8 mouse cellular contexts compared by ENCODE assay signal in genomic region chr9:58805601-58806318, GRCm38 (mm10). TPM values are rescaled to one million over a fixed set of nuclear protein-coding genes. Genes with fewer than 3 reads are reported as not detected.
DNase-seq lines count a peak whose midpoint lies in the region; ATAC-seq and TF ChIP-seq lines count a peak whose summit lies in the region.

No protein-coding gene starts in this region.

- no peak for TF ChIP-seq CTCF in cerebellum, adult 2 months (IDR thresholded peaks at IDR 0.05; ENCODE audit: borderline replicate concordance, insufficient read depth, low read depth, low read length)
- TF ChIP-seq CTCF in heart, adult 2 months (IDR thresholded peaks at IDR 0.05), result no peak

- no peaks in the 10 kb centered on the region for H3K79me2 ChIP-seq in heart, adult 2 months (replicated peaks; ENCODE audit: control insufficient read depth, insufficient read depth, low read length)

- no peak for TF ChIP-seq EP300 in heart, adult 2 months (IDR thresholded peaks at IDR 0.05; ENCODE audit: insufficient read depth, low read depth, low read length)

- no peak for TF ChIP-seq POLR2A in cerebellum, adult 2 months (IDR thresholded peaks at IDR 0.05; ENCODE audit: borderline replicate concordance, insufficient read depth, low read length)
- no peak for TF ChIP-seq POLR2A in heart, adult 2 months (IDR thresholded peaks at IDR 0.05; ENCODE audit: insufficient read depth, low read depth, low read length)

- H3K9me3 ChIP-seq in neural tube, embryonic 12.5 days, result no peaks in the 10 kb centered on the region

- WGBS in cerebellum, adult 2 months, result 22% methylated on average over 15 of the region's 15 CpGs
- WGBS in heart, adult 2 months, result 16% methylated on average over 15 of the region's 15 CpGs
- 11% methylated on average over 15 of the region's 15 CpGs for WGBS in neural tube, embryonic 12.5 days

- ATAC-seq in neural tube, embryonic 12.5 days (ENCODE audit: low FRiP score, low read depth), result no peak

- no peaks in the 10 kb centered on the region; the same call in 1 of the 2 replicates for H3K4me1 ChIP-seq in cerebellum, adult 2 months (ENCODE audit: control insufficient read depth, insufficient read depth, low read length)
- peaks cover 5% of the 10 kb centered on the region for H3K4me1 ChIP-seq in heart, adult 2 months (ENCODE audit: control insufficient read depth, insufficient read depth, low read length)
- H3K4me1 ChIP-seq in neural tube, embryonic 12.5 days, result peaks cover 4% of the 10 kb centered on the region; the same call in 1 of the 2 replicates

- intact Hi-C loops in heart, adult 2 months (cut with DNase I), result no loop called here

- DNase-seq in cerebellum, postnatal 36 days, result peak; percentile 17 to 28
- no peak for DNase-seq in cerebellum, adult 2 months
- DNase-seq in embryo, embryonic 10 days (ENCODE audit: low spot score), result peak; percentile 92
- DNase-seq in heart, adult 2 months, result peak; percentile 67 to 72
- peak; percentile 38 for DNase-seq in kidney, adult 11 months
- peak; percentile 60 to 62 for DNase-seq in lung, adult 18-20 months
- peak; percentile 59 for DNase-seq in thymus, postnatal 25 days

- H3K36me3 ChIP-seq in heart, adult 2 months (ENCODE audit: control insufficient read depth, insufficient read depth, low read length), result no peaks in the 10 kb centered on the region
- H3K36me3 ChIP-seq in neural tube, embryonic 12.5 days, result no peaks in the 10 kb centered on the region

- H3K27me3 ChIP-seq in cerebellum, adult 2 months (ENCODE audit: control insufficient read depth, insufficient read depth, low read length), result no peaks in the 10 kb centered on the region
- H3K27me3 ChIP-seq in heart, adult 2 months (ENCODE audit: control insufficient read depth, insufficient read depth, low read length), result no peaks in the 10 kb centered on the region
- H3K27me3 ChIP-seq in neural tube, embryonic 12.5 days (replicated peaks), result no peaks in the 10 kb centered on the region

- H3K4me3 ChIP-seq in cerebellum, adult 2 months (replicated peaks; ENCODE audit: insufficient read depth, low read depth, low read length), result no peak overlapping the region
- no peak overlapping the region for H3K4me3 ChIP-seq in heart, adult 2 months
- H3K4me3 ChIP-seq in neural tube, embryonic 12.5 days, result peak overlapping the region; percentile 21; the same call in 1 of the 2 replicates

- H3K27ac ChIP-seq in cerebellum, adult 2 months (ENCODE audit: insufficient read depth, low read length), result no peak overlapping the region
- no peak overlapping the region for H3K27ac ChIP-seq in heart, adult 2 months
- H3K27ac ChIP-seq in neural tube, embryonic 12.5 days, result no peak overlapping the region

- H3K9ac ChIP-seq in heart, adult 2 months (ENCODE audit: low read depth, low read length), result no peak overlapping the region
- H3K9ac ChIP-seq in neural tube, embryonic 12.5 days, result 0 out of 2 replicates have a peak overlapping the region, but pooled peaks have one; percentile 21

- H3K4me2 ChIP-seq in neural tube, embryonic 12.5 days (replicated peaks), result peak overlapping the region; percentile 56

RNA-seq across cellular contexts. Expression of gene Hcn4, which starts 17.5 kb away (rescaled TPM):
- 4.1 and 4.9 TPM in 2 replicates for polyA plus RNA-seq in cerebellum, adult 2 months (2012; rRNA removed)
- total RNA-seq in heart, adult 2 months (2021), result 1 to 10 TPM; 8.1 to 9.1 TPM
- polyA plus RNA-seq in heart, adult 2 months (2012; rRNA removed), result 6.1 and 7.7 TPM in 2 replicates
- polyA plus RNA-seq in neural tube, embryonic 12.5 days (2016; fragmentation: Nextera tagmentation; extraction: Ambion mirVana), result 3.0 and 3.1 TPM in 2 replicates

Comparison
In these comparisons a context has a peak if more than half of its experiments do, and no peak if none do; other contexts are left out.
1. DNase-seq: peak in cerebellum, postnatal 36 days (2 of 2), embryo, embryonic 10 days (single experiment), heart, adult 2 months (2 of 2), kidney, adult 11 months (single experiment), lung, adult 18-20 months (2 of 2) and thymus, postnatal 25 days (single experiment); none in cerebellum, adult 2 months (0 of 2).